Mouse (Mus musculus) MEL (cell line): Measurements from ENCODE around the gene Defb43.

Experiments
- CTCF ChIP-seq, 3 experiments: IDR thresholded peaks in 2 of 3; conservative IDR thresholded peaks in 1 of 3; 2 replicates each; pipeline ENCODE4 v1.5.1; 2011 to 2012; ENCODE audit warnings: low read length in 3 of 3, low read depth in 2 of 3, mild to moderate bottlenecking in 2 of 3, improper control_type of control experiment in 1 of 3, inconsistent platforms in 1 of 3, mixed read lengths in 1 of 3, moderate library complexity in 1 of 3; ENCODE audit not compliant: control insufficient read depth in 1 of 3, insufficient read depth in 1 of 3, poor library complexity in 1 of 3, severe bottlenecking in 1 of 3
- EP300 ChIP-seq, 2 experiments: IDR thresholded peaks; 2 replicates each; pipeline ENCODE4 v1.6.1; 2011; ENCODE audit warnings: improper control_type of control experiment in 2 of 2, low read length in 2 of 2, low read depth in 1 of 2, mild to moderate bottlenecking in 1 of 2
- GABPA ChIP-seq: IDR thresholded peaks from 2 replicates; pipeline ENCODE4 v1.6.1; 2012; ENCODE audit warnings: low read depth, mild to moderate bottlenecking, inconsistent platforms, low read length, improper control_type of control experiment, moderate library complexity
- GATA1 ChIP-seq: IDR thresholded peaks from 2 replicates; pipeline ENCODE4 v1.6.1; 2011; ENCODE audit warnings: low read depth, low read length, improper control_type of control experiment
- HCFC1 ChIP-seq: IDR thresholded peaks from 2 replicates; pipeline ENCODE4 v1.6.1; 2012; ENCODE audit warnings: low read depth, mild to moderate bottlenecking, inconsistent platforms, low read length, improper control_type of control experiment, moderate library complexity
- MAX ChIP-seq: IDR thresholded peaks from 2 replicates; pipeline ENCODE4 v1.6.1; 2011; ENCODE audit warnings: low read length, improper control_type of control experiment
- MXI1 ChIP-seq: IDR thresholded peaks from 2 replicates; pipeline ENCODE4 v1.6.1; 2011; ENCODE audit warnings: mild to moderate bottlenecking, low read depth, low read length, improper control_type of control experiment
- POLR2A ChIP-seq, 2 experiments: IDR thresholded peaks; 2 replicates each; pipeline ENCODE4 v1.6.1; 2011 to 2012; ENCODE audit warnings: low read length in 2 of 2, mild to moderate bottlenecking in 2 of 2, control low read depth in 1 of 2, improper control_type of control experiment in 1 of 2, low read depth in 1 of 2, moderate library complexity in 1 of 2; ENCODE audit not compliant: control insufficient read depth in 1 of 2, insufficient read depth in 1 of 2, poor library complexity in 1 of 2
- RAD21 ChIP-seq: IDR thresholded peaks from 2 replicates; pipeline ENCODE4 v1.6.1; 2011; ENCODE audit warnings: mild to moderate bottlenecking, low read depth, low read length, improper control_type of control experiment
- TAL1 ChIP-seq: IDR thresholded peaks from 2 replicates; pipeline ENCODE4 v1.6.1; 2012; ENCODE audit warnings: mild to moderate bottlenecking, inconsistent platforms, low read length, moderate library complexity, mixed read lengths
- TCF12 ChIP-seq: IDR thresholded peaks from 2 replicates; pipeline ENCODE4 v1.6.1; 2014; ENCODE audit warnings: low read depth, mild to moderate bottlenecking, inconsistent platforms, low read length, improper control_type of control experiment, moderate library complexity
- ZC3H11A ChIP-seq: IDR thresholded peaks from 2 replicates; pipeline ENCODE4 v1.6.1; 2012; ENCODE audit warnings: low read depth, mild to moderate bottlenecking, inconsistent platforms, low read length, improper control_type of control experiment
- ZKSCAN1 ChIP-seq: IDR thresholded peaks from 2 replicates; pipeline ENCODE4 v1.6.1; 2012; ENCODE audit warnings: low read depth, mild to moderate bottlenecking, inconsistent platforms, low read length, improper control_type of control experiment, moderate library complexity

DNA sequence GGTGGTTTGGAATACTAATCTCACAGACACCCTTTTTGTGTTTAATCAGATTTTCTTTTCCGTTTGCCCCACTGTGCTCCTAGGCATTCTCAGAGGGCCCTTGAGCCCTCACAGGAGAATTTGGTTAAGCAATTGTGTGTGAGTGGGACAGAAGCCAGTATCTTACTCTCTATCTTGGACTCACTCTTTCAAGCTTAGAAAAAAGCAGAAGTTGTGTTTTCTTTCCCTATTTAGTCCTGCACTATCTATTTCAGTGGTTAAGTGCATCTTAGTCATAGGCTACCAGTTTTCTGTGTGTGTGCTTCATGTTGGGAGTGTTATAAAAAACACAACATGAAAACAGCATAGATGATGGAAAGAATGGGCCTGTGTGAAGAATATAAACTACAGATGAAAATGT, 31.8 kb upstream of the Defb43 start:
- TF ChIP-seq HCFC1 (no peak), POLR2A (IDR thresholded peaks at IDR 0.05; ENCODE audit: control insufficient read depth in 1 of 2, insufficient read depth in 1 of 2, low read depth in 1 of 2, low read length in 2 of 2, poor library complexity in 1 of 2) (no peak), CTCF (IDR thresholded peaks at IDR 0.05 in 2 of 3, conservative IDR thresholded peaks at IDR 0.05 in 1 of 3; ENCODE audit: control insufficient read depth in 1 of 3, insufficient read depth in 1 of 3, low read depth in 2 of 3, low read length in 3 of 3, poor library complexity in 1 of 3, severe bottlenecking in 1 of 3) (no peak), EP300 (IDR thresholded peaks at IDR 0.05; ENCODE audit: low read depth in 1 of 2, low read length in 2 of 2) (peak; percentile 76 to 91), ZC3H11A (no peak), GATA1 (peak; percentile 92), GABPA (no peak), TAL1 (no peak), ZKSCAN1 (no peak), MAX (no peak), TCF12 (peak; percentile 36; the same call in 1 of the 2 replicates), RAD21 (no peak), MXI1 (no peak; the same call in 1 of the 2 replicates)
